Mouse (Mus musculus) hindbrain, embryonic 12.5 days (tissue): ENCODE measurements around the gene Fpr1. TPM values are rescaled to one million over a fixed set of nuclear protein-coding genes. Genes with fewer than 3 reads are reported as not detected.
A peak's percentile ranks its signal among the peaks of the same experiment; 100 is the strongest.

Experiments used
- ATAC-seq: fragments of 200-750 bp; cut with Nextera tagmentation; 2 replicates; pipeline ENCODE4 v1.8.0; 2017; ENCODE audit warnings: moderate TSS enrichment; ENCODE audit not compliant: low FRiP score
- H3K27ac ChIP-seq: fragments of 300-500 bp; sonication (generic); 2 replicates; pipeline ENCODE4 v1.5.1; 2016; ENCODE audit warnings: mild to moderate bottlenecking
- H3K27me3 ChIP-seq: fragments of 300-500 bp; sonication (generic); 2 replicates; pipeline ENCODE4 v1.6.1; 2016; ENCODE audit warnings: mild to moderate bottlenecking
- H3K36me3 ChIP-seq: fragments of 300-500 bp; sonication (generic); 2 replicates; pipeline ENCODE4 v1.6.1; 2016; ENCODE audit warnings: mild to moderate bottlenecking
- H3K4me1 ChIP-seq: fragments of 300-500 bp; sonication (generic); 2 replicates; pipeline ENCODE4 v1.6.1; 2016
- H3K4me2 ChIP-seq: fragments of 300-500 bp; sonication (generic); replicated peaks from 2 replicates; pipeline ENCODE4 v1.6.1; 2016; ENCODE audit warnings: mild to moderate bottlenecking
- H3K4me3 ChIP-seq: fragments of 300-500 bp; sonication (generic); 2 replicates; pipeline ENCODE4 v1.5.1; 2016; ENCODE audit warnings: mild to moderate bottlenecking
- H3K9ac ChIP-seq: fragments of 300-500 bp; sonication (generic); 2 replicates; pipeline ENCODE4 v1.6.1; 2016; ENCODE audit warnings: mild to moderate bottlenecking, moderate library complexity
- H3K9me3 ChIP-seq: fragments of 300-500 bp; sonication (generic); replicated peaks from 2 replicates; pipeline ENCODE4 v1.6.1; 2016; ENCODE audit warnings: mild to moderate bottlenecking
- whole genome bisulfite sequencing: fragments of 180-500 bp; shearing (Covaris S2); methylation state at CpG from one replicate; pipeline ENCODE4 v1.1.7; 2016; 5-methylcytosine and 5-hydroxymethylcytosine counted together
- polyA plus RNA-seq: library from polyadenylated mRNA; unstranded; fragments of >200 nt; fragmentation: Nextera tagmentation; extraction: Ambion mirVana; gene quantifications from 2 replicates; pipeline ENCODE4 v1.2.1, GENCODE M21; 2016

Fpr1 gene
- polyA plus RNA-seq, 1 experiment from 2014 or later, result not detected

- no peak overlapping the region for H3K4me2 ChIP-seq
- H3K27me3 ChIP-seq, result no peaks in the 10 kb centered on the region
- 87% methylated on average over 2 of the region's 2 CpGs for WGBS
- no peak for ATAC-seq
- no peaks in the 10 kb centered on the region for H3K4me1 ChIP-seq
- H3K4me3 ChIP-seq, result no peak overlapping the region
- H3K27ac ChIP-seq, result no peak overlapping the region
- H3K9me3 ChIP-seq, result no peaks in the 10 kb centered on the region; the same call in 1 of the 2 replicates
- H3K36me3 ChIP-seq, result no peaks in the 10 kb centered on the region
- no peak overlapping the region for H3K9ac ChIP-seq
Measured at GRCm38 (mm10) chr17:17871697-17872096, 12.0 kb downstream of the Fpr1 start.

GRCm38 (mm10) chr17:17870892-17871550, 12.7 kb downstream of the Fpr1 start:
- no peak overlapping the region for H3K27ac ChIP-seq
- no peaks in the 10 kb centered on the region for H3K4me1 ChIP-seq
- H3K4me3 ChIP-seq, result no peak overlapping the region
- no peaks in the 10 kb centered on the region for H3K27me3 ChIP-seq
- H3K9ac ChIP-seq, result no peak overlapping the region
- H3K36me3 ChIP-seq, result peaks cover 1% of the 10 kb centered on the region; the same call in 1 of the 2 replicates
- H3K9me3 ChIP-seq, result no peaks in the 10 kb centered on the region; the same call in 1 of the 2 replicates
- no peak for ATAC-seq
- no peak overlapping the region for H3K4me2 ChIP-seq
- 78% methylated on average over 2 of the region's 2 CpGs for WGBS

- Histone ChIP-seq H3K4me1 (no peaks in the 10 kb centered on the region), H3K27me3 (no peaks in the 10 kb centered on the region), H3K9me3 (no peaks in the 10 kb centered on the region), H3K9ac (no peak overlapping the region), H3K27ac (no peak overlapping the region), H3K4me2 (no peak overlapping the region), H3K36me3 (peaks cover 22% of the 10 kb centered on the region), H3K4me3 (no peak overlapping the region)
- ATAC-seq, result no peak
- WGBS, result 89% methylated on average over 11 of the region's 11 CpGs
Measured at GRCm38 (mm10) chr17:17866801-17867469, 16.8 kb downstream of the Fpr1 start.

DNA sequence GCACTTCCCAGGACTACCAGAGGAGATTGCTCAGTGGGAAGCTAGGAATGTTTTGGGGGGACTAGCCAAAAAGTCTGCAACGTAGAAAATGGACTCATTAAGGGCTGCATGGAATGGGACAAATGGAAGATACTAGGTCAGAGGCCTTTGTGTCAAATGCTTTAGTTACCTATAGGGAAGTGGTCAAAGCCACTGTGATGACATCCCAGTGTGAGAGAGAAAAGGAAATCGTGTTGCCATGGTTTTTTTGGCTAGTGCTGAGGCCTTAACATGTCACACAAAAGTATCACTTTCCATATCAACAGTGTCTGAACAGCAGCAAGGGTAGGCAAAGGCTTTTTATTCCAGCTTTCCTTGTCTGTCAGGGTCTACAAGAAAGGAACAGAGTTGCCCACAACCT, 18.6 kb downstream of the Fpr1 start:
- H3K9me3 ChIP-seq, result no peaks in the 10 kb centered on the region
- no peak overlapping the region for H3K4me2 ChIP-seq
- no peak overlapping the region for H3K9ac ChIP-seq
- no peak overlapping the region for H3K27ac ChIP-seq
- no peaks in the 10 kb centered on the region for H3K4me1 ChIP-seq
- 48% methylated on average over 2 of the region's 2 CpGs for WGBS
- H3K36me3 ChIP-seq, result peaks cover 22% of the 10 kb centered on the region
- no peak for ATAC-seq
- no peaks in the 10 kb centered on the region for H3K27me3 ChIP-seq
- H3K4me3 ChIP-seq, result no peak overlapping the region

DNA sequence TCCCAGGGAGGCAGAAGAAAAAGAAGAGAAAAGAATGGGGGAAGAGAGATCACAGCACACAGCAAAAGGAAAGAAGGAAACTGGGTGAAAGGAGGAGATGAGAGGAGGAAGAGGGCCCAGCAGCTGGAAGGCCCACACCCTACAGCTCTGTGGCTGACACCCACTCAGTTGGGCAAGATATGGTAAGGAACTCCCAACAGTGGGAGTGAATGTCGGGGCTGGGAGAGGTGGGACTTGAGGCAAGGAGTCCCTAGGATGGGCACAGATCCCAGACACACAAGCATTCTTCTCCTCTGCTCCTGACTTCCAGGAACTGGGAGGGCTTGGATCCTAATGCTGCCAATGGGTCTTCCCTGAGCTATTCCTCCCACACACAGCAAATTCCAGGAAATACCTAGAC, 21.4 kb downstream of the Fpr1 start:
- Histone ChIP-seq H3K4me1 (no peaks in the 10 kb centered on the region), H3K9me3 (no peaks in the 10 kb centered on the region), H3K27ac (no peak overlapping the region), H3K27me3 (no peaks in the 10 kb centered on the region), H3K4me2 (no peak overlapping the region), H3K36me3 (peaks cover 22% of the 10 kb centered on the region), H3K9ac (no peak overlapping the region), H3K4me3 (no peak overlapping the region)
- 82% methylated on average over 1 of the region's 1 CpGs for WGBS
- ATAC-seq, result no peak

- Histone ChIP-seq H3K27me3 (no peaks in the 10 kb centered on the region), H3K27ac (no peak overlapping the region), H3K4me2 (no peak overlapping the region), H3K36me3 (peaks cover 16% of the 10 kb centered on the region; the same call in 1 of the 2 replicates), H3K4me1 (no peaks in the 10 kb centered on the region), H3K9ac (no peak overlapping the region), H3K4me3 (no peak overlapping the region), H3K9me3 (no peaks in the 10 kb centered on the region)
- 88% methylated on average over 3 of the region's 3 CpGs for WGBS
- ATAC-seq, result no peak
Measured at GRCm38 (mm10) chr17:17860110-17860509, 23.6 kb downstream of the Fpr1 start.

GRCm38 (mm10) chr17:17857446-17857845, 26.3 kb downstream of the Fpr1 start:
- Histone ChIP-seq H3K4me2 (no peak overlapping the region), H3K4me1 (no peaks in the 10 kb centered on the region), H3K36me3 (peaks cover 3% of the 10 kb centered on the region; the same call in 1 of the 2 replicates), H3K27ac (no peak overlapping the region), H3K27me3 (no peaks in the 10 kb centered on the region), H3K9me3 (no peaks in the 10 kb centered on the region), H3K9ac (no peak overlapping the region), H3K4me3 (no peak overlapping the region)
- WGBS, result 100% methylated on average over 1 of the region's 1 CpGs
- no peak for ATAC-seq

DNA sequence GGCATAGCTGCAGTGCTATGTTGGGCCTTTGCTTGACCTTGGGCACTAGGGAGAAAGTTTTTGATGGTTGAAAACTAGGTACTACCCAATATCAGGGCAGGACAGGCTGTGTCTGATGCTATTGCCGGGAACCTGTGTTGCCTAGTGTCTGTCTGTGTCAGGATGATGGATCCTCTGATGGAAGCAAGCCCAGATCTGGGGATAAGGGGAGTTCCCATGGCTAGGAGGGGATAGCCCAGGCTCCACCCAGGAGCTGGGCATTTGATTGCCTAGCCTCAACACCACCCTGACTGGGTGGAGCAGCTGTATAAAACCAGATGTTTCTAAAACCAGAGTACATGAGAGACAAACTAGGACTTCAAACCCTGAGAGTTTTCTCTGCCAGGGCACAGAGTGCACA, 27.1 kb downstream of the Fpr1 start:
- H3K27ac ChIP-seq, result no peak overlapping the region
- 0 out of 2 replicates have a peak, but pooled peaks cover 4% of the 10 kb centered on the region for H3K36me3 ChIP-seq
- ATAC-seq, result no peak
- no peak overlapping the region for H3K9ac ChIP-seq
- H3K4me2 ChIP-seq, result no peak overlapping the region
- H3K9me3 ChIP-seq, result no peaks in the 10 kb centered on the region
- no peaks in the 10 kb centered on the region for H3K4me1 ChIP-seq
- H3K27me3 ChIP-seq, result no peaks in the 10 kb centered on the region
- 70% methylated on average over 1 of the region's 1 CpGs for WGBS
- no peak overlapping the region for H3K4me3 ChIP-seq

DNA sequence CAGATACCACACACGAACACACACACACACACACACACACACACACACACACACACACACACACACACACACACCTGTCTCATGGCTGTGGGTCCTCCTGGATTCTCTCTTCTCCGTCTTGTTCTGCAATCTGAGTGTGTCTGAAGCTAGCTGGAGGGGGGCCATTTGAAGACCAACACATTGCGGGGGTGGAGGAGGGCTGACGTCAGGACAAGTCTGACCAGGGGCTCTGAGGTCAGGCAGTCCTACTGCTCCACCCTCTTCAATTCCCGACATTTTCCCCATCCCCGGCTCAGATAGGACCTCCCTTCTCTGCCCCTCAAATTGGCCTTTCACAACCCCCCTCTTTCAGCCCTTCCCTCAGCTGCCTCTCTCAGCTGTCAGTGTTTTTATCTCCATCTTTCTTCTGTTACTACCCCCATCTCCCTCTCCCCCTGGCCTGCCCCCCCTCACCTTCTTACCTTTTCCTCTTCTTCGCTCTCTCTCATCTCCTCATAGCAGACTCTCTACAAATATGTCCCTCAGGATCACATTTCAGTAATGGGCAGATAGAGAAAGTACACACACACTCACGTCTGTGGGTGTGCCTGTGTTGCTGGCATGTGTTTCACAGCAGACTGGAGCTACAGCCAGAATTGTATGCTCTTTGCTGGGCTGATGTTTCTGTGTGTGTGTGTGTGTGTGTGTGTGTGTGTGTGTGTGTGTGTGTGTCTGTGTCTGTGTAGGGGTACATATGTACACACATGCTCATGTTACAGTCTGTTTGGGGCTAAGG, 28.5 kb downstream of the Fpr1 start, which contains the start of gene Has1:
Gene Has1 (minus strand): TSS at position 142 of the 775 bp plus-strand sequence.
- ATAC-seq, result peak; percentile 6; the same call in 1 of the 2 replicates
- Histone ChIP-seq H3K4me2 (no peak within 1 kb of the TSS), H3K27ac (no peak within 1 kb of the TSS), H3K36me3 (0 out of 2 replicates have a peak, but pooled peaks cover 4% of the 10 kb centered on the region), H3K9ac (0 out of 2 replicates have a peak within 1 kb of the TSS, but pooled peaks have one; percentile 27), H3K27me3 (peaks cover under 1% of the 10 kb centered on the region), H3K9me3 (no peaks in the 10 kb centered on the region), H3K4me1 (no peaks in the 10 kb centered on the region), H3K4me3 (no peak within 1 kb of the TSS)
- WGBS, result 49% methylated on average over 8 of the region's 8 CpGs

GRCm38 (mm10) chr17:17849906-17850712, 33.6 kb downstream of the Fpr1 start:
- H3K4me3 ChIP-seq, result peak overlapping the region; percentile 8; the same call in 1 of the 2 replicates
- H3K9ac ChIP-seq, result no peak overlapping the region
- no peak overlapping the region for H3K27ac ChIP-seq
- no peaks in the 10 kb centered on the region for H3K9me3 ChIP-seq
- peak; percentile 36; the same call in 1 of the 2 replicates for ATAC-seq
- 0 out of 2 replicates have a peak, but pooled peaks cover 4% of the 10 kb centered on the region for H3K36me3 ChIP-seq
- H3K4me1 ChIP-seq, result no peaks in the 10 kb centered on the region
- peak overlapping the region; percentile 29 for H3K4me2 ChIP-seq
- 20% methylated on average over 55 of the region's 55 CpGs for WGBS
- H3K27me3 ChIP-seq, result peaks cover 15% of the 10 kb centered on the region

- Histone ChIP-seq H3K4me3 (no peak overlapping the region), H3K36me3 (0 out of 2 replicates have a peak, but pooled peaks cover 4% of the 10 kb centered on the region), H3K4me1 (no peaks in the 10 kb centered on the region), H3K9ac (no peak overlapping the region), H3K27me3 (peaks cover 15% of the 10 kb centered on the region), H3K27ac (no peak overlapping the region), H3K9me3 (no peaks in the 10 kb centered on the region), H3K4me2 (no peak overlapping the region)
- ATAC-seq, result no peak
- 84% methylated on average over 2 of the region's 2 CpGs for WGBS
Measured at GRCm38 (mm10) chr17:17848988-17849387, 34.8 kb downstream of the Fpr1 start.
